Mouse (Mus musculus): ENCODE data around the gene BC025920. TPM values are rescaled to one million over a fixed set of nuclear protein-coding genes. Genes with fewer than 3 reads are reported as not detected.

BC025920 gene
- polyA plus RNA-seq, 1 experiment = 0.58 TPM

GRCm38 (mm10) chr10:81562411-81562810 lies 43.7 kb upstream of the BC025920 start:
- Histone ChIP-seq H3K36me3 (ENCODE audit: control insufficient read depth, insufficient read depth, low read length) (peaks cover 45% of the 10 kb centered on the region), H3K4me1 (ENCODE audit: control insufficient read depth, insufficient read depth, insufficient read length, low read length) (peaks cover 28% of the 10 kb centered on the region), H3K27ac (ENCODE audit: insufficient read depth, low read depth, low read length) (no peak overlapping the region), H3K27me3 (ENCODE audit: control insufficient read depth, insufficient read depth, low read length) (no peaks in the 10 kb centered on the region), H3K4me3 (ENCODE audit: low read depth, low read length) (peak overlapping the region; percentile 1; the same call in 1 of the 2 replicates)
- WGBS = 72% methylated on average over 6 of the region's 6 CpGs
- TF ChIP-seq POLR2A (IDR thresholded peaks at IDR 0.05; ENCODE audit: low read depth, low read length) (no peak), CTCF (IDR thresholded peaks at IDR 0.05; ENCODE audit: extremely low read depth, insufficient read length, insufficient replicate concordance, low read depth, low read length) (no peak)

- WGBS = 34% methylated on average over 6 of the region's 6 CpGs
- H3K27me3 ChIP-seq (ENCODE audit: control insufficient read depth, insufficient read depth, low read length) = no peaks in the 10 kb centered on the region
- H3K36me3 ChIP-seq (ENCODE audit: control insufficient read depth, insufficient read depth, low read length) = peaks cover 45% of the 10 kb centered on the region
- peak overlapping the region; percentile 20; the same call in 1 of the 2 replicates for H3K27ac ChIP-seq (ENCODE audit: insufficient read depth, low read depth, low read length)
- peaks cover 28% of the 10 kb centered on the region for H3K4me1 ChIP-seq (ENCODE audit: control insufficient read depth, insufficient read depth, insufficient read length, low read length)
- H3K4me3 ChIP-seq (ENCODE audit: low read depth, low read length) = 0 out of 2 replicates have a peak overlapping the region, but pooled peaks have one; percentile 8
- no peak for TF ChIP-seq POLR2A (IDR thresholded peaks at IDR 0.05; ENCODE audit: low read depth, low read length)
- no peak for TF ChIP-seq CTCF (IDR thresholded peaks at IDR 0.05; ENCODE audit: extremely low read depth, insufficient read length, insufficient replicate concordance, low read depth, low read length)
Observed at GRCm38 (mm10) chr10:81563481-81563880, 42.6 kb upstream of the BC025920 start.

GRCm38 (mm10) chr10:81564216-81564615 lies 41.9 kb upstream of the BC025920 start:
- peaks cover 26% of the 10 kb centered on the region for H3K4me1 ChIP-seq (ENCODE audit: control insufficient read depth, insufficient read depth, insufficient read length, low read length)

GRCm38 (mm10) chr10:81564734-81565133 lies 41.3 kb upstream of the BC025920 start:
- Histone ChIP-seq H3K4me1 (ENCODE audit: control insufficient read depth, insufficient read depth, insufficient read length, low read length) (peaks cover 26% of the 10 kb centered on the region), H3K27me3 (ENCODE audit: control insufficient read depth, insufficient read depth, low read length) (no peaks in the 10 kb centered on the region), H3K27ac (ENCODE audit: insufficient read depth, low read depth, low read length) (no peak overlapping the region), H3K4me3 (ENCODE audit: low read depth, low read length) (no peak overlapping the region), H3K36me3 (ENCODE audit: control insufficient read depth, insufficient read depth, low read length) (peaks cover 45% of the 10 kb centered on the region)
- 48% methylated on average over 10 of the region's 10 CpGs for WGBS
- TF ChIP-seq POLR2A (IDR thresholded peaks at IDR 0.05; ENCODE audit: low read depth, low read length) (no peak), CTCF (IDR thresholded peaks at IDR 0.05; ENCODE audit: extremely low read depth, insufficient read length, insufficient replicate concordance, low read depth, low read length) (peak; percentile 69; the same call in 1 of the 2 replicates)

More at GRCm38 (mm10) chr10:81564216-81564615, 41.9 kb upstream of the BC025920 start:
- H3K4me3 ChIP-seq (ENCODE audit: low read depth, low read length) = peak overlapping the region; percentile 16
- peaks cover 45% of the 10 kb centered on the region for H3K36me3 ChIP-seq (ENCODE audit: control insufficient read depth, insufficient read depth, low read length)
- TF ChIP-seq POLR2A (IDR thresholded peaks at IDR 0.05; ENCODE audit: low read depth, low read length) = no peak
- TF ChIP-seq CTCF (IDR thresholded peaks at IDR 0.05; ENCODE audit: extremely low read depth, insufficient read length, insufficient replicate concordance, low read depth, low read length) = no peak
- H3K27me3 ChIP-seq (ENCODE audit: control insufficient read depth, insufficient read depth, low read length) = no peaks in the 10 kb centered on the region
- H3K27ac ChIP-seq (ENCODE audit: insufficient read depth, low read depth, low read length) = no peak overlapping the region
- 26% methylated on average over 10 of the region's 10 CpGs for WGBS

- TF ChIP-seq POLR2A (IDR thresholded peaks at IDR 0.05; ENCODE audit: low read depth, low read length) (no peak), CTCF (IDR thresholded peaks at IDR 0.05; ENCODE audit: extremely low read depth, insufficient read length, insufficient replicate concordance, low read depth, low read length) (no peak)
- Histone ChIP-seq H3K4me3 (ENCODE audit: low read depth, low read length) (no peak overlapping the region), H3K27me3 (ENCODE audit: control insufficient read depth, insufficient read depth, low read length) (no peaks in the 10 kb centered on the region), H3K27ac (ENCODE audit: insufficient read depth, low read depth, low read length) (no peak overlapping the region), H3K4me1 (ENCODE audit: control insufficient read depth, insufficient read depth, insufficient read length, low read length) (peaks cover 26% of the 10 kb centered on the region), H3K36me3 (ENCODE audit: control insufficient read depth, insufficient read depth, low read length) (peaks cover 45% of the 10 kb centered on the region)
- WGBS = 75% methylated on average over 20 of the region's 20 CpGs
Observed at GRCm38 (mm10) chr10:81565257-81566228, 40.5 kb upstream of the BC025920 start.

GRCm38 (mm10) chr10:81568381-81569191 lies 37.5 kb upstream of the BC025920 start:
- no peak for TF ChIP-seq POLR2A (IDR thresholded peaks at IDR 0.05; ENCODE audit: low read depth, low read length)
- no peak for TF ChIP-seq CTCF (IDR thresholded peaks at IDR 0.05; ENCODE audit: extremely low read depth, insufficient read length, insufficient replicate concordance, low read depth, low read length)
- peaks cover 10% of the 10 kb centered on the region for H3K4me1 ChIP-seq (ENCODE audit: control insufficient read depth, insufficient read depth, insufficient read length, low read length)
- no peak overlapping the region for H3K4me3 ChIP-seq (ENCODE audit: low read depth, low read length)
- H3K27me3 ChIP-seq (ENCODE audit: control insufficient read depth, insufficient read depth, low read length) = peaks cover 3% of the 10 kb centered on the region; the same call in 1 of the 2 replicates
- no peak overlapping the region for H3K27ac ChIP-seq (ENCODE audit: insufficient read depth, low read depth, low read length)
- WGBS = 25% methylated on average over 15 of the region's 16 CpGs
- H3K36me3 ChIP-seq (ENCODE audit: control insufficient read depth, insufficient read depth, low read length) = peaks cover 27% of the 10 kb centered on the region
